9 mouse cellular contexts compared by ENCODE assay signal in genomic region chr15:97773108-97773507, GRCm38 (mm10). TPM values are rescaled to one million over a fixed set of nuclear protein-coding genes. Genes with fewer than 3 reads are reported as not detected.
A peak's percentile ranks its signal among the peaks of the same experiment; 100 is the strongest.
DNase-seq lines count a peak whose midpoint lies in the region; ATAC-seq and TF ChIP-seq lines count a peak whose summit lies in the region.
"Had no signal": no experiment of that assay in that cellular context is flagged by ENCODE, and none has a peak within 500 bp of the region (broad histone marks: within the 10 kb centered on the region; RNA-seq: fewer than 3 reads in every experiment).

No protein-coding gene starts in this region.

- no peak overlapping the region for H3K4me3 ChIP-seq in heart, embryonic 12.5 days
- no peak overlapping the region for H3K4me3 ChIP-seq in myocyte
- H3K4me3 ChIP-seq: megakaryocyte, embryonic 14.5 days had no signal

- H3K4me2 ChIP-seq in heart, embryonic 12.5 days: peak overlapping the region; percentile 30
- peak overlapping the region; percentile 46 for H3K4me2 ChIP-seq in myocyte (ENCODE audit: low read depth)

- peak overlapping the region; percentile 90 for H3K27ac ChIP-seq in heart, embryonic 12.5 days (ENCODE audit: poor library complexity, severe bottlenecking)

- H3K79me2 ChIP-seq in myocyte (ENCODE audit: control insufficient read depth, insufficient read depth): no peaks in the 10 kb centered on the region

- H3K9me3 ChIP-seq in heart, embryonic 12.5 days (replicated peaks): no peaks in the 10 kb centered on the region
- H3K9me3 ChIP-seq: megakaryocyte, embryonic 14.5 days had no signal

- DNase-seq in MN1 (ENCODE audit: low spot score): peak; percentile 49
- peak; percentile 74 to 87 for DNase-seq in adrenal gland, postnatal 36 days
- peak; percentile 91 to 96 for DNase-seq in kidney, postnatal 4 days
- DNase-seq in right cerebral cortex, postnatal 14 days: no peak
- DNase-seq in layer of hippocampus, adult 8-10 months (ENCODE audit: low spot score in 2 of 2): no peak
- no peak for DNase-seq in spleen, postnatal 36 days (ENCODE audit: low spot score in 2 of 2)

- ATAC-seq in heart, embryonic 12.5 days (ENCODE audit: insufficient number of reproducible peaks, low FRiP score): peak; percentile 85

- TF ChIP-seq POLR2A in myocyte (IDR thresholded peaks at IDR 0.05; ENCODE audit: insufficient read length, low read depth): no peak

- H3K4me1 ChIP-seq in heart, embryonic 12.5 days (replicated peaks): peaks cover 52% of the 10 kb centered on the region

- H3K27me3 ChIP-seq in heart, embryonic 12.5 days (replicated peaks): peaks cover 7% of the 10 kb centered on the region; the same call in 1 of the 2 replicates
- H3K27me3 ChIP-seq in myocyte (ENCODE audit: control insufficient read depth, insufficient read depth, insufficient read length): peaks cover 9% of the 10 kb centered on the region

- H3ac ChIP-seq in myocyte (ENCODE audit: control insufficient read depth, insufficient read length): no peak overlapping the region

- H3K9ac ChIP-seq in heart, embryonic 12.5 days: peak overlapping the region; percentile 22; the same call in 1 of the 2 replicates

- H3K36me3 ChIP-seq in heart, embryonic 12.5 days: no peaks in the 10 kb centered on the region
- H3K36me3 ChIP-seq in myocyte (ENCODE audit: control insufficient read depth, insufficient read depth): no peaks in the 10 kb centered on the region

- 9% methylated on average over 5 of the region's 5 CpGs for WGBS in heart, embryonic 12.5 days

TF ChIP-seq in myocyte, 11 proteins besides CTCF, POLR2A, EP300 and RAD21:
- TF ChIP-seq MYOG (IDR thresholded peaks at IDR 0.05; ENCODE audit: control insufficient read depth in 1 of 3, insufficient read depth in 1 of 3, insufficient read length in 2 of 3, low read depth in 2 of 3) (no peak), REST (IDR thresholded peaks at IDR 0.05; ENCODE audit: insufficient read depth, insufficient read length) (no peak), POLR2AphosphoS2 (IDR thresholded peaks at IDR 0.05; ENCODE audit: insufficient read length, low read depth) (no peak), USF1 (IDR thresholded peaks at IDR 0.05; ENCODE audit: low read depth) (no peak), CEBPB (IDR thresholded peaks at IDR 0.05; ENCODE audit: insufficient read depth, poor library complexity, severe bottlenecking) (no peak)

RNA-seq across cellular contexts. Expression of gene Slc48a1, which starts 5.2 kb away (rescaled TPM):
- 100 to 1,000 TPM; 107 to 130 TPM for total RNA-seq in adrenal gland, postnatal 36 days (2021)
- polyA plus RNA-seq in heart, embryonic 12.5 days (2016; fragmentation: Nextera tagmentation; extraction: Ambion mirVana): 52.9 and 55.0 TPM in 2 replicates
- polyA plus RNA-seq in myocyte (2012; fragmentation: generic; extraction: Trizol): 52.7 TPM
- 100 to 1,000 TPM; 131 to 151 (median 146) TPM for total RNA-seq in layer of hippocampus, adult 8-10 months (2022)

RNA-seq across cellular contexts. Expression of gene Rapgef3, which starts 5.3 kb away (rescaled TPM):
- 10 to 100 TPM; 15.0 to 20.8 TPM for total RNA-seq in adrenal gland, postnatal 36 days (2021)
- 22.0 and 22.9 TPM in 2 replicates for polyA plus RNA-seq in heart, embryonic 12.5 days (2016; fragmentation: Nextera tagmentation; extraction: Ambion mirVana)
- 1.2 TPM for polyA plus RNA-seq in myocyte (2012; fragmentation: generic; extraction: Trizol)
- 10 to 100 TPM; 52.2 to 70.6 (median 55.7) TPM for total RNA-seq in layer of hippocampus, adult 8-10 months (2022)

RNA-seq across cellular contexts. Expression of gene Endou, which starts 42.0 kb away (rescaled TPM):
- under 1 TPM; 0.66 to 0.70 TPM for total RNA-seq in adrenal gland, postnatal 36 days (2021)
- 0.14 and 0.15 TPM in 2 replicates for polyA plus RNA-seq in heart, embryonic 12.5 days (2016; fragmentation: Nextera tagmentation; extraction: Ambion mirVana)
- polyA plus RNA-seq in myocyte (2012; fragmentation: generic; extraction: Trizol): 0.01 TPM
- 1 to 10 TPM in 2 of 4 experiments, under 1 TPM in 2; 0.69 to 3.6 (median 2.2) TPM for total RNA-seq in layer of hippocampus, adult 8-10 months (2022)

Comparison
In these comparisons a context has a peak if more than half of its experiments do, and no peak if none do; other contexts are left out.
1. DNase-seq: peak in MN1 (single experiment), adrenal gland, postnatal 36 days (2 of 2) and kidney, postnatal 4 days (2 of 2); none in right cerebral cortex, postnatal 14 days (single experiment), layer of hippocampus, adult 8-10 months (0 of 2) and spleen, postnatal 36 days (0 of 2).